Mouse (Mus musculus) spleen, embryonic (tissue): ENCODE results near the gene Sptb.

Experiments
- CTCF ChIA-PET: fragments of 350-600 bp; sonication (Branson Sonifier 250); formaldehyde crosslinking; loops from one replicate; lab custom pipeline; 2022; lab: Charles Lee

The Sptb gene

DNA sequence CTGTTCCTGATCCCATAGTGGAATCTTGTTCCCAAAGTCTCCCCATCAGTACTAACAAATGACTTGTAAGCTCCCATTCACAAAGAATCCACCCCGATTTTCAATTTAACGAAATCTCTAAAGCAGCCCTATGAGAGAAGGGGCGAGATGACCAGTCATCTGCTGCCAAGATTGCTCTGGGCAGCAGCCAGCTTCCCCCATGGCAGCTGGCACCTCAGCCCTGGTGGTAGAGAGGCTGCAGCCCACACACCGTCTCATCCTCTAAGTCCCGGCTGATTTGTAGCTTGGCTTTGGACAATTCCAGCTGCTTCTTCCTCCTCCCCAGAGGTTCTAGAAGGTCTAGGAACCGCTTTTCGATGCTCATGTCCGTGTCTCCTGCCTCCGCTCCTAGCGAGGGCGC, 102.1 kb downstream of the Sptb start:
- CTCF ChIA-PET, result no interaction called here

DNA sequence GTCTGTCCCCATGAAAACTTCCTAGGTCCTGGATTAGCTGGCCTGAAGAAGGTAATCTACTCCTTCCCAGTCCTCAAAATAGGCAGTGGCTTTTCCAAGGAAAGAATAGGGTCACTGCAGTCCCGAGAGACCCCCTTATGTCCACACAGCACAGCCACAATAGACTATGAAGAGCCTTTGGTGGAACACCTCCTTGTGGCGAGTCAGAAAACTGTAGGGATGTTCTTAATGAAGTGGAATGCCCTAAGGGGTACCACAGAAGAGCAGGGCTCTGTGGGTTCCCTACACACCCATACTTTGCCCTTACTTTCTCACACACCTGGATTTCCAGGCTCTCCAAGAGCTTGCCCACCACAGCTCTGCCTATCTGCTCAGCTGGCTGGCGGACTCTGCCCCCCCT, 104.5 kb downstream of the Sptb start:
- CTCF ChIA-PET, result no interaction called here

DNA sequence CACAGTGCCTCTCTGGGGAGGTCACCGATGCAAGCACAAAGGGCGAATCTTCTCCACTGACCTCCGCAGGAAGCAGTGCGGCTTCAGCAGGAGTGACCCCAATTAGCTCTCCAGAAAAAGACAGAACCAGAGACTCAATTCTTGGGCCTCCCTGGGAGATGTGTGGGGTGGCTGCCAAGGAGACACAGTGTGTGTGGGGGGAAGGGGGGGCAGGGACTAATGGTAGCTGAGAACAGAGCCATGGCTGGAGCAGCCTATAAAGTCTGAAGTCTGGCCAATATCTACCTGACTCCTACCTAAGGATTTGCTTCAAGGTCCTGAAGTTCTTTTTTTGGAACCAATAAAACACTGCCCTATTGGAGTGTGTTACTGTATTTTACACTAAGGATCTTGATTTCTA, 105.8 kb downstream of the Sptb start:
- CTCF ChIA-PET, result no interaction called here

DNA sequence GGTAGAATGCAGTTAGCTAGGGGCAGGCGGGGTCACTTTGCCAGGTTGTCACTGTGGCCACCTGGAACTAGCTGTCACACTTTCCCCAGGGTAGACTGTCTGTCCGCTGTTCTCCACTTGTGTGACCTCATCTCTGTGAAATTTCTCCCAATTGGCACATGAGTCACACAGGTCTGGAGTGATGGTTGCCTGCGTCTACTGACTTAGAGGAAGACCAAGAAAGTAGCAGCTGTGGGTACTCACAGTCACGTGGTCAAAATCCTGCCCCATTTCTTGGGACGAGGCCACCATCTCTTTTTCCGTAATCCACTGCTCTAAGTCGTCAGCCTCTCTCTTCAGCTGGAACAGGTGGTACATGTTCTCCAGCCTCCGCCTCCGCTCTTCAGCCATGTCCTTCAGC, 106.6 kb downstream of the Sptb start:
- CTCF ChIA-PET, result no interaction called here

DNA sequence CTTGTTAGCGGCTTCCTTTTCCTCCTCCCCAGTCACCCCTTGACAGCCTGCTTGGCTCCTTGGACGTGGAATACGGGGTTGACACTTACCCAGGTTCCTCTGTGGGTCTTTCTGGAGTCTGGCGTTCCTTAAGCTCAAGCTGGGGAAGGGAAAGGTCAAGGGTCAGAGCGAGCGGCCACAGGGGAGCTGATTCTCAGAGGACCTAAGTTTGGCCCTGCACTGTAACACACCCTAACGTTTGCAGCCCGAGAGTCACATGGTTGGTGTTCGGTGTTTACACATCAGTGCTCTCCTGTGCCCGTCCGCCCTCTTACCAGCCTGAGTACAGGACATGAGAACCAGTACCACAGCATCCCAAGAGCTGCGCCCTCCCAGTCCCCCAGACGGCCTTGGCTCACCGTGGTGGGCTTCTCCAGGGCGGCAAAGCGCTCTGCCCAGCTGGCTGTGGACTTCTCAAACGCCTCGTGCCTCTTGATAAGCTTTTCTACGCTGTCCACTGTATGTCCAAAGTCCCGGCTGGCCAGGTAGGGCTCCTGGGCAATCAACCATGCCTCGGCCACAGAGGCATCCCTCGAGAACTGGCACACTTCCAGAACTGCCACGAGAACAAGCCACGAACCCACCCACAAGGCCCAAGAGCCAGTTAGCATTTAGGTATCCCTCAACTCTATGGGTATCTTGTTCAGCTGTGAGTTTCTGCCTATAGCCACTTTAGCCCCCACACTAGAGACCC, 112.0 kb downstream of the Sptb start:
- CTCF ChIA-PET, result no interaction called here

DNA sequence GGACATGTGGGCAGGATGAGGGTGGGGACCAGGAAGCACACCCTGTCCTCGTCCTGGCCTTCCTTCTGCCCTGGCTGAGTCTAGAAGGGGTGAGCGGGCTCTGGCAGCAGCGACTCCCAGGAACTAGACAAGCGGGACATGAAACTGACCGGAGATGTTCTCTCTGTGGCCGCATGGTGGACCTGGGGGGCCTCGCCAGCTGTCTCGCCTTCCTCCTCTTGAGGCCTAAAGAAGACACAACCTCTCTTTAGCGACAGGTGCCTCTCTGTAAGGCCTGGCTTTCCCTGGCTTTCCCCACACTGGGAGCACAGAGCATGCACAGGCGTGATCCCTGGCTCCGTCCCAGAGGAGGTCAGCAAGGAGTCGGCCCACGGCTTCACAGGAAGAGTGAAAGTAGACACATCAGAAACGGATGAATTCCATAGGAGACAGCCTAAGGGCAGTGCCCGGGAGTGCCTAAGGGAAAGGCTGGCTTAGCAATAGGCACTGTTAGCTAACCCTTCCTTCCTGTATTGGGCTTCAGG, 112.7 kb downstream of the Sptb start:
- CTCF ChIA-PET, result interaction anchor here (1.3 kb wide), 1 partner anchor 71 kb away, joined by 5 read pairs; no protein-coding TSS in a partner anchor

DNA sequence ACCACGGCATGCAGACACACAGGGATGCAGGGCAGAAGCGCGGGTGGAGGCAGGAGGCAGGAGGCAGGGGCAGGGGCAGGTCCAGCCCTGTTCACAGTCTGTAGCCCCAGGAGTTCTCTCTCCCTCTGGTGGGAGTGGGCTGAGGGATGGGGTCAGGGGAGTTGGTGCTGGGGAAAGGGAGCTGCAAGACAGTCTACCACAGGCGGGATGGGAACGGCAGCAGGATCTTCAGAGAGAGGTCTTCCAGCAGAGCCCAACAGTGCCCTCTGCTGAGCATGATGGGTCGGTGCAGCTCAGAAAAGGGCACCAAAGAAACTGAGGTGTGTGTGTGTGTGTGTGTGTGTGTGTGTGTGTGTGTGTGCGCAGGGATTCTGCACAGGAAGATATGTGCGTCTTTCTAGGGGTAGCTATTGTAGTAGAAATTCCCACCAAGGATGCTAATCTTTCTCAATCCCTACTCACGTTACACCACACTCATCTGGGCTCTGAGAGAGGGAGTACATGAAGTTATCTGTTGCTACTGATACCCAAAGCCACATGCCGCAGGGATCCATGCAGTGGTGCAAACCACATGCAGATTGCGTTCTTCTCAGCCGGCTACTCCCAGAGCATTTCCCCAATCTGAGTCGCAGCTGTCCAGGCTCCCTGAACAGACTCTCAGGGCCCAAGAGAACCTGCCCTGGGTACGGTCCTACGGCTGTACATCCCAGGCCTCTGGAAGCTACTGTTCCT, 113.9 kb downstream of the Sptb start:
- CTCF ChIA-PET, result interaction anchor here (0.6 to 1.3 kb wide), 7 partner anchors 12 to 488 kb away, joined by 3 to 5 read pairs (median 4); no protein-coding TSS in a partner anchor

DNA sequence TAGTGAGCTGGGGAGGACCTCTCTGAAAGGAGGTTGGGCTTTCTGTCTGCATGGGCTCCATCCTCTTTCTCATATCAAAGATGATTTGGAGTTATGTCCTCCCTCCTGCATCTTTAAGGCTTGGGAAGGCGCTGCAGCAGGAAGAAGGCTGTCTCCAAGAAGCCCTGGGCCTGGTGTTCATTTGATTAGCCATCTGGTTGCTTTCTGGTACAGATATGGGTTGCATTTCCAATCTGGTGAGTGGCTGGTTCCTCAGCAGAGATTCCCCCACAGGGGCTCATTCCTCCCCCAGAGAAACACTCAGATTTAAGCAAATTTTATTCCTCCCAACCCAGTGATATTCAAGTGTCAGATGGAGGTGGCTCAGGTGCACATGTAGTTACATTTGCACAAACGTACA, 114.5 kb downstream of the Sptb start:
- CTCF ChIA-PET, result interaction anchor here (0.6 to 0.9 kb wide), 5 partner anchors 12 to 487 kb away, joined by 3 to 4 read pairs (median 4); no protein-coding TSS in a partner anchor

DNA sequence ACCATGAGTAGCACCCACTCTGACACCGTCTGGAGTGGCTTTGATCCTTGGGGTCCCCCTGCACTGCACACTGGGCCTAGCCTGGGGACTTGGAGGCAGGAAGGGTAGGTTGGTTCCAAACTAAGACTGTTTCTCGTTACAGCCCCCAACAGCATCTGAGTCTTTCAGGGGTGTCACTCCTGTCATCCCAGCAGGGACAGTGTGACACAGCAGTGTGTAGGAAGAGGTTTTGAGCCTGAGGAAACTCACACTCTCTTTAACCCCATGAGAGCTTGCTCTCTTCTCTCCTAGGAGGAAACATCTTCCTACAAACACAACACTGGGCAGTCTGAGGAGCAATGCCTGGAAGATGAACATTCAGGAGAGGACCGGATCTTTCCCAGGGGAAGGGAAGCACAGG, 115.8 kb downstream of the Sptb start:
- CTCF ChIA-PET, result no interaction called here

DNA sequence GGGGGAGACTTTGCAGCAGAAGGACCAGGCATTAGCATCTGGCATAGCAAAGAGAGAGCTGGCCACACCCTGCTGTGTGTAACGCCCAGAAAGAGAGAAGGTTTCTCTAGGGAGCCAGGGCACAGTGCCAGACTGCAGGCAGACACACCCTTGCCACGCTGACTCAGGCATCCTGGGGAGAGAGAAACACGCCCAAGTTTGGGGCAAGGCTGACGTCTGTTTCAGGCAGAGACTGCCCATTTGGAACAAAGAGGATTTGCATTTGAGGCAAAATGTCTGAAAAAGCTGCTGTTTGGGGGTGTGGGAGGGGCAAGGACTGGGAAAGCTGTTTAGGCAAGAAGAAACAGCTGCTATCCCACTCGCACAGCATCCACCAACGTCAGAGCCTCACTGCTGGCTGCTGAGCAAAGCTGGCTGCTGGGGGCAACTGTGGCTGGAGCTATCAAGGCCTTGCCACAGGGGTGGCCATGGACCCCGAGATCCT, 116.5 kb downstream of the Sptb start:
- CTCF ChIA-PET, result interaction anchor here (0.5 kb wide), 1 partner anchor 239 kb away, joined by 3 read pairs; no protein-coding TSS in a partner anchor

DNA sequence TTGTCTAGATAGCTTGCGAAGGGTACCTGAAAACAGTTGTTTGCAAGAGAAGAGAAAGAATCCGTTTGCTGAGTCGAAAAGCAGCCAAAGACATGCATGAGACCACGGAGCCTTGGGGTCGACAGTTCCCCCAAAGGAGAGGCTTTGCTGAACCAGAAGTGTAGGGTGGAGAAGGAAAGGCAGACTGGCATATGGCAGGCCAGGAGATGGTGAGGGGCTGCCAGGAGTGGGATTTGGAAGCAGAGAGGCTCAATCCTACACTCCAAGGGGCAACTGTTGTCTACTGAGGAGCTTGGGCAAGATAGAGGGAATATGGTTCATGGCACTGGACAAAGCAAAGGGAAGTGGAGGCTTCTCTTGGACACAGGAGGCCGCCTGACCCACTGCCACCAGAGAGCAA, 117.1 kb downstream of the Sptb start:
- CTCF ChIA-PET, result no interaction called here

DNA sequence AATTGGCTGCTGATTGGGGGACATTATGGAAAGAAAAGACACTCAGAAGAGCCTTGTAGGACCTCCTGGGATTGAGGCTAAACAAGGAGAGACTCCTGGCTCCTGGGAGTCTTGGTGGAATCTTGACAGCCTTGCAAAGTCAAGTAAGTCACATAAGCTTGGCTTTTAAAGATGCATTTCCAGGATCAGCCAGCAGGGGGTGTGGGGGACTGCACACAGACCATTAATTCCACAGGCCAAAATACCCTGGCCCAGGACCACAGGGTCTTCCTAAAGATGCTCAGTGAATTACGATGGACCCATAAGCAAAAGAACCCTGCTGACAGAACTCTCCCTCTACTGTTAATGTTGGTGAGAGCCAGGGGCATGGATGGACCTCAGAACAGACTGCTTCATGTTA, 118.1 kb downstream of the Sptb start:
- CTCF ChIA-PET, result no interaction called here

DNA sequence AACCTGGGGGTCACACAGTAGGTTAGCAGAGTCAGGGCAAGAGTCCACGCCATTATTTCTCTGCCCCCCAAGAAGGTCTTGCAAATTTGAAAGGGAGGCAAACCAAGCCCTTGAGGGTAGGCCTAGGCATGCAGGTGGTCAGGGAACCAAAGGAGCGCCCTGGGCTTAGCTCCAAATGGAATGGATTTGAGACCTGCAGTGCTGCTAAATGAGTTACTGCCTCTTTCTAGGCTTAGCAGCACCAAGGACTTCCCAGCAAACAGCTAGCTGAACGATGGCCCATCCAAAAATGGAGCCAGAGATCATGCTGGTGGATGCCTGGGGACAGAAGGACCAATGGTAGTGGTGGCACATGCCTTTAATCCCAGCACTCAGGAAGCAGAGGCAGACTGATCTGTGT, 119.3 kb downstream of the Sptb start:
- CTCF ChIA-PET, result no interaction called here

DNA sequence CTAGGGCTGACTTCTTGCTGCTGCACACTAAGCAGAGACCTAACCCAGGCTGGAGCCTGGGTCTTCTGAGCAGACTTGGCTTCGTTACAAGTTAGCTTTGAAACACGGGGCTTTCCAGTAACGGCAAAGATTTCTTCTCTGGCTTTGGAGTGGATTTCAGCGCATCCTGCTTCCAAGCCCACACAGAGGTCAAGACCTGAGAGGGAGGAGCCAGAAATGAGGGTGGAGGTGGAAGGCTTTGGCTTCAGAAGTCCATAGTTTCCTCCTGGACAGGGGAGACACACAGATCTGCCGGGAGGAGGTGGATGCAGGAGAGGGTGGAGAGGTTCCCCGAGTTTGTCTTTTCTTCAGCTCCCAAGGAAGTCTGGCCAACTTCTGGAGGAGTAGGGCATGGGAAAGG, 120.8 kb downstream of the Sptb start:
- CTCF ChIA-PET, result no interaction called here

DNA sequence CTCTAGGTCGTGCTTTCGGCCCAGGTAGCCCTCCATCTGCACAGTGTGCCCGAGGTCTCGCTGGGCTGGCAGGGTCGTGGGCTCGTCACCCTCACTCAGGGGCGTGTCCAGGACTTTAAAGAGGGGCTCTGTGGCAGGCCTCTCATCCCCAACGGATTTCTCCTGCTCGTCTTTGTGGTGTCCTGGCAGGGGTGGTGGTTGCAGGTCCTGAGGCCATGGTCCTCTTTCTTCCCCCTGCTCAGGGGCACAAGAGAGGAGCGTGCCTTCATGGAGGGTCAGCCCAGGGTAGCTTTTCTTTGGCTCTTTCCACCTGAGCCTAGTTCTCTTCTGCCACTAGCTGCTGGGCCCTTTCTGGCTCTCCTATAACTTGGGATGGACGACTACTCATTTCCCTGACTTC, 123.0 kb downstream of the Sptb start:
- CTCF ChIA-PET, result no interaction called here

DNA sequence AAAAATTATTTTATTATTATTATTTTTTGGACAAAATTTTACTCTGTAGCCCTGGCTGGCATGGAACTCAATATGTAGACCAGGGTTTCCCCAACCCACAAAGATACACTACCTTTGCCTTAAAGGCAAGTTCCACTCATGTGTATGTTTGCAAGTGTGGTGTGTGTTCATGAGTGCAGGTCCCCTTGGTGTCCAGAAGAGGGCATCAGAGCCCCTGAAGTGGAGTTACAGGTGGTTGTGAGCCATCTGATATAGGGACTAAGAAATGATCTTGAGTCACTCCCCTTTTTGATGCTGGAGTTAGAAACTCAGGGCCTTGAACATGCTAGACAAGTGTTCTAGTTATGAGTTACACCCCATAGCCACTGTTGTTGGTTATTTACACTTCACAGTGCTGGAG, 125.3 kb downstream of the Sptb start:
- CTCF ChIA-PET, result no interaction called here

DNA sequence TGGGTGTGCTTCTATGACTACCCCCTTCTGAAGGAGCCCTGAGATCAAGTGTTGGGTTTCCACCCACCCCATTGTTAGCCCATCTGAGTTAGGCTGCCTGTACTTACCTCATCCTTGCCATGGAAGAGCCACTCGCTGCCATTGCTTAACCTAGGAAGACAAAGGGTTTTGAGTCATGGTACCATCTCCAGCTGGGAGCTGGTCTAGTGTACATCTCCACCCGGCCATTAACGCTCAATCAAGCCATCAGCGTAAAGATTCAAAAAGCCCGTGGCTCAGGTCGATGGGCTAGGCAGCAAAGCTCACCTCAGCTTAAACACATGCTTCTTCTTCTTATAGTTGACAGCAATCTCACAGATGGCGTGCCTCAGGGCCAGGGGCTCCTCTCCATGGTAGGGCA, 126.9 kb downstream of the Sptb start:
- CTCF ChIA-PET, result interaction anchor here (1.0 kb wide), 1 partner anchor 13 kb away, joined by 3 read pairs; no protein-coding TSS in a partner anchor

DNA sequence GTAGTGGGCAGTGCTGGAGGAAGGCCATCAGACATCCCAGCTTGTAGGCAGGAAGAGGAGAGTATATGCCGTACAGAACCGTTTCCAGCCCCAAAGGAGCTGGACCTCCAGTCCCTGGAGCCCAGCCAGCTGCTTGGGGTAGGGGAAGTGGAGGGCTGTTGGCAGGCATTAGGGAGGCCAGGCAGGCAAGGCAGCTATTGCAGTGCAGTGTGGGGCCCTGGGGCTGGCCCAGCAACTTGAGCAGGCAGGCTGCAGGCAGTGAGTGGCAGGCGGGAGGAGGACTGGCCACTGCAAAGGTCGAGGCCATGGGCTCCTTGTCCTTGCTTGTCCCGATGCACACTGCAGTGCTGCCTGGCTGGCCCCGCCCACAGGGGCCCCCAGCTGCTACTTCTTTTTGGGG, 127.5 kb downstream of the Sptb start:
- CTCF ChIA-PET, result interaction anchor here (0.5 to 0.6 kb wide), 2 partner anchors 87 to 338 kb away, joined by 3 to 13 read pairs; no protein-coding TSS in a partner anchor

DNA sequence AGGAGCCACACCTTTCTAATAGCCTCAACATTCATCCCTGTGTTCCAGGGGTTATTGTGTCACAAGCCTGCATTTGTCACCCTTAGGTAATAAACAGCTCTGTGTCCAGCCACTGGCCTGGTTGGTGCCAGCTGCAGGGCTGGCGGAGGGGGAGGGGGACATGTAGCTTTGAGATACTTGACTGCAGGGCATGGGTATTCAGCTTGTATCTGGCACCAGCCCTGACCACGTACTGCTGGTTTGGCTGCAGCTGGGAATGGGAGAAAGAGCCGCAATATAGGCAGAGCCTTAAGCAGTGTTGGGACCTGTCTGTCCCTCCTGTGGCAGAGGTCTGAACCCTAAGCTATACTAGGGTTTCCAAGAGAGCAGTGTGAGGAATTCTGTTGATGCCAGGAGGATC, 128.2 kb downstream of the Sptb start:
- CTCF ChIA-PET, result no interaction called here

DNA sequence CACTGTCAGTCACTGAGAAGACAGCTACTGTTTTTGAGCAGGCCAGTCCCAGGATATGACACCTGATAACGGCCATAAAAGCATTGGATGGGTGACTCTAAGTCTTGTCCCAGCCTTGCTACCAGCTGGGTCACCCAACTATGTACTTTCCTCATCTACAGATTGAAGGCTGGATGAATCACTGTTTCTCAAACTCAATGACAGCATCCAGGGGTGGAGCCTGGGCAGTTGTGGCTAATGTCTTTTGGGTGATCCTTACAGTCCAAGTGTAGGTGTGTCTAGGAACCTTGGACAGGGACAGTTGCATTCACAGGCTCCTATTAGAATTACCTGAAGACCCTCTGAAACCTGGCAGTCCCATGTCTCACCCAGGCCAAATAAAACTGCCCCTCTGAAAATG, 130.5 kb downstream of the Sptb start:
- CTCF ChIA-PET, result interaction anchor here (0.5 kb wide), 1 partner anchor 229 kb away, joined by 19 read pairs; no protein-coding TSS in a partner anchor

DNA sequence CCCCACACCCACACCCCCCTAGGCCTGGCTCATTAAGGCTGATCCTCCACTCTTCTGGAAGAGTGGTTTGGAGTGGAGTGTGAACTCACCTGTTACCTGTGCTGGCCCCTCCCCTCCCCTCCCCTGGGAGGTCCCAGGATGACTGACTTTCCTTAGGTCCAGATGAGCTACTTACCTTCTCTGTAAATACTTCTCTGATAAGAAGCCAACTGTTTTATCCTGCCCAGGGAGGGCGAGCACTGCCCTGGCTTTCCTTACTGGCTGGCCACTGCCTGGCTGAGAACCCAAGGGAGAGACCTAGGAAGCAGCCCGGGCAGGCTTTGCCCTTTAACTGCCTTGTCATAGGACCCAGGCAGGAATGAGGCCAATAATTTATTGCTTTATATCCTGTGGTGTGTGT, 131.9 kb downstream of the Sptb start:
- CTCF ChIA-PET, result no interaction called here

DNA sequence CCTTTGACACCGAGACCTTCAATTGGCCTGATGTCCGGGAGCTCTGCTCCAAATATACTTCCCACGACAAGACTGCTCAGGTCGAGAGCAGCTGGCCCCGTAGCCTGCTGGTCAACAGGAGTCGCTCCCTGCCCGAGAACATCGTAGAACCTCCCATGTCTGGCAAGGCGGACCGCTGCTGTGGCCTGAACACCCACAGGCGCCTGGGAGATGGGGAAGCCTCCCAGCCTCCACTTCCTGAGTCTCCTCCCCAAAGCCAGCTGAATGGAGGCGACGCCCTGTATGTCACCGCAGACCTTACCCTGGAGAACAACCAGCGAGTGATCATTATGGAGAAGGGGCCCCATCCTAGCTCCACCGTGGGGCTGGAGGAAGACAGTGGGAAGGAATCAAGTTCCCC, 132.5 kb downstream of the Sptb start:
- CTCF ChIA-PET, result no interaction called here
